In genomic region chr19:37716524-37717175, GRCm38 (mm10) we compare ENCODE assay signal across 31 mouse cellular contexts. TPM values are rescaled to one million over a fixed set of nuclear protein-coding genes. Genes with fewer than 3 reads are reported as not detected.
DNase-seq lines count a peak whose midpoint lies in the region; ATAC-seq and TF ChIP-seq lines count a peak whose summit lies in the region.
"Had no signal": no experiment of that assay in that cellular context is flagged by ENCODE, and none has a peak within 500 bp of the region (broad histone marks: within the 10 kb centered on the region; RNA-seq: fewer than 3 reads in every experiment).

No protein-coding gene starts in this region.

- H3K9ac ChIP-seq in embryonic facial prominence, embryonic 11.5 days (replicated peaks; ENCODE audit: low read length): no peak overlapping the region
- H3K9ac ChIP-seq in limb, embryonic 13.5 days: no peak overlapping the region
- no peak overlapping the region for H3K9ac ChIP-seq in forebrain, embryonic 13.5 days
- H3K9ac ChIP-seq: embryonic facial prominence, embryonic 13.5 days; hindbrain, embryonic 14.5 days had no signal

- peak; percentile 16 for DNase-seq in embryonic facial prominence, embryonic 11.5 days (ENCODE audit: low spot score)
- DNase-seq in embryonic facial prominence, embryonic 10.5 days (ENCODE audit: low spot score): no peak
- no peak for DNase-seq in limb, embryonic 10.5 days (ENCODE audit: low spot score)
- no peak for DNase-seq in left cerebral cortex, adult 18-20 months (ENCODE audit: low spot score in 2 of 2)
- no peak for DNase-seq in retina, postnatal 1 day
- DNase-seq: adrenal gland, adult 2 months; adrenal gland, postnatal 14 days; cerebellum, adult 18-20 months; cerebellum, adult 9-10 months; cerebellum, postnatal 14 days; gastrocnemius, postnatal 10 days; gastrocnemius, postnatal 36 days had no signal

- H3K4me3 ChIP-seq in embryonic facial prominence, embryonic 11.5 days (ENCODE audit: low read depth, low read length): no peak overlapping the region
- no peak overlapping the region for H3K4me3 ChIP-seq in embryonic facial prominence, embryonic 10.5 days
- no peak overlapping the region for H3K4me3 ChIP-seq in limb, embryonic 13.5 days
- no peak overlapping the region for H3K4me3 ChIP-seq in limb, embryonic 10.5 days
- no peak overlapping the region for H3K4me3 ChIP-seq in testis, adult 2 months (ENCODE audit: control insufficient read depth, low read depth, low read length)
- no peak overlapping the region for H3K4me3 ChIP-seq in forebrain, embryonic 13.5 days
- H3K4me3 ChIP-seq: embryonic facial prominence, embryonic 13.5 days; forebrain, embryonic 10.5 days; hindbrain, embryonic 10.5 days had no signal

- no peaks in the 10 kb centered on the region for H3K36me3 ChIP-seq in embryonic facial prominence, embryonic 11.5 days (replicated peaks; ENCODE audit: control insufficient read depth, insufficient read depth, low read depth, low read length)
- no peaks in the 10 kb centered on the region for H3K36me3 ChIP-seq in embryonic facial prominence, embryonic 10.5 days (replicated peaks)
- no peaks in the 10 kb centered on the region for H3K36me3 ChIP-seq in limb, embryonic 13.5 days
- no peaks in the 10 kb centered on the region for H3K36me3 ChIP-seq in limb, embryonic 10.5 days
- H3K36me3 ChIP-seq in testis, adult 2 months (ENCODE audit: control insufficient read depth, insufficient read depth, low read length): no peaks in the 10 kb centered on the region
- no peaks in the 10 kb centered on the region for H3K36me3 ChIP-seq in forebrain, embryonic 13.5 days (ENCODE audit: poor library complexity, severe bottlenecking)
- H3K36me3 ChIP-seq: embryonic facial prominence, embryonic 13.5 days; forebrain, embryonic 10.5 days; hindbrain, embryonic 10.5 days had no signal

- no peak overlapping the region for H3K27ac ChIP-seq in embryonic facial prominence, embryonic 11.5 days (replicated peaks; ENCODE audit: low read depth, low read length)
- H3K27ac ChIP-seq in embryonic facial prominence, embryonic 10.5 days (replicated peaks): no peak overlapping the region
- 0 out of 2 replicates have a peak overlapping the region, but pooled peaks have one; percentile 33 for H3K27ac ChIP-seq in limb, embryonic 13.5 days
- H3K27ac ChIP-seq in limb, embryonic 10.5 days: no peak overlapping the region
- no peak overlapping the region for H3K27ac ChIP-seq in testis, adult 2 months (ENCODE audit: control insufficient read depth, insufficient read depth, low read depth, low read length)
- no peak overlapping the region for H3K27ac ChIP-seq in forebrain, embryonic 13.5 days
- H3K27ac ChIP-seq: embryonic facial prominence, embryonic 13.5 days; forebrain, embryonic 10.5 days; hindbrain, embryonic 10.5 days; hindbrain, embryonic 14.5 days; hindbrain, postnatal 0 days had no signal

- no peaks in the 10 kb centered on the region for H3K4me1 ChIP-seq in embryonic facial prominence, embryonic 11.5 days (ENCODE audit: control insufficient read depth, insufficient read depth, low read length)
- H3K4me1 ChIP-seq in embryonic facial prominence, embryonic 10.5 days: peaks cover 7% of the 10 kb centered on the region; the same call in 1 of the 2 replicates
- H3K4me1 ChIP-seq in limb, embryonic 13.5 days: no peaks in the 10 kb centered on the region
- no peaks in the 10 kb centered on the region for H3K4me1 ChIP-seq in limb, embryonic 10.5 days
- no peaks in the 10 kb centered on the region for H3K4me1 ChIP-seq in testis, adult 2 months (ENCODE audit: control insufficient read depth, insufficient read depth, low read length)
- H3K4me1 ChIP-seq in forebrain, embryonic 13.5 days: no peaks in the 10 kb centered on the region
- H3K4me1 ChIP-seq: forebrain, embryonic 10.5 days had no signal

- H3K9me3 ChIP-seq in embryonic facial prominence, embryonic 11.5 days (replicated peaks; ENCODE audit: control insufficient read depth, low read length): no peaks in the 10 kb centered on the region
- H3K9me3 ChIP-seq in embryonic facial prominence, embryonic 10.5 days: no peaks in the 10 kb centered on the region
- H3K9me3 ChIP-seq in limb, embryonic 13.5 days: no peaks in the 10 kb centered on the region
- H3K9me3 ChIP-seq in limb, embryonic 10.5 days (replicated peaks): no peaks in the 10 kb centered on the region
- H3K9me3 ChIP-seq in forebrain, embryonic 13.5 days (replicated peaks): no peaks in the 10 kb centered on the region
- H3K9me3 ChIP-seq: embryonic facial prominence, embryonic 13.5 days; forebrain, embryonic 10.5 days; hindbrain, embryonic 10.5 days had no signal

- H3K27me3 ChIP-seq in embryonic facial prominence, embryonic 11.5 days (ENCODE audit: control insufficient read depth, insufficient read depth, low read length): no peaks in the 10 kb centered on the region
- H3K27me3 ChIP-seq in embryonic facial prominence, embryonic 10.5 days (replicated peaks; ENCODE audit: low read depth, poor library complexity, severe bottlenecking): no peaks in the 10 kb centered on the region
- no peaks in the 10 kb centered on the region for H3K27me3 ChIP-seq in limb, embryonic 13.5 days
- H3K27me3 ChIP-seq in limb, embryonic 10.5 days (ENCODE audit: low read depth, poor library complexity, severe bottlenecking): no peaks in the 10 kb centered on the region
- H3K27me3 ChIP-seq in testis, adult 2 months (ENCODE audit: control insufficient read depth, insufficient read depth, low read length): no peaks in the 10 kb centered on the region
- no peaks in the 10 kb centered on the region for H3K27me3 ChIP-seq in forebrain, embryonic 13.5 days
- H3K27me3 ChIP-seq: embryonic facial prominence, embryonic 13.5 days had no signal

- peak; percentile 67; the same call in 1 of the 2 replicates for ATAC-seq in embryonic facial prominence, embryonic 11.5 days (replicated peaks; ENCODE audit: insufficient number of reproducible peaks, low FRiP score, low TSS enrichment, low read depth)
- no peak for ATAC-seq in limb, embryonic 13.5 days (ENCODE audit: low FRiP score, low read depth)
- no peak for ATAC-seq in forebrain, embryonic 13.5 days
- ATAC-seq: forebrain, embryonic 14.5 days; hindbrain, postnatal 0 days; intestine, postnatal 0 days had no signal

- no peak overlapping the region for H3K4me2 ChIP-seq in embryonic facial prominence, embryonic 11.5 days (ENCODE audit: low read depth, low read length)
- no peak overlapping the region for H3K4me2 ChIP-seq in limb, embryonic 13.5 days (replicated peaks)
- H3K4me2 ChIP-seq in forebrain, embryonic 13.5 days: no peak overlapping the region
- H3K4me2 ChIP-seq: embryonic facial prominence, embryonic 13.5 days; heart, embryonic 11.5 days; hindbrain, embryonic 14.5 days had no signal

- 81% methylated on average over 12 of the region's 12 CpGs for WGBS in embryonic facial prominence, embryonic 11.5 days
- 81% methylated on average over 12 of the region's 12 CpGs for WGBS in embryonic facial prominence, embryonic 10.5 days
- 69% methylated on average over 12 of the region's 12 CpGs for WGBS in limb, embryonic 13.5 days
- 81% methylated on average over 12 of the region's 12 CpGs for WGBS in limb, embryonic 10.5 days
- WGBS in forebrain, embryonic 13.5 days: 83% methylated on average over 12 of the region's 12 CpGs

- no peak for TF ChIP-seq CTCF in testis, adult 2 months (IDR thresholded peaks at IDR 0.05; ENCODE audit: control insufficient read depth, insufficient read depth, insufficient replicate concordance, low read depth, low read length)

- 0 out of 2 replicates have a peak, but pooled peaks have one; percentile 11 for TF ChIP-seq POLR2A in testis, adult 2 months (IDR thresholded peaks at IDR 0.05; ENCODE audit: control insufficient read depth, low read depth, low read length)

RNA-seq across cellular contexts. Expression of gene Cyp26a1, which starts 19.1 kb away (rescaled TPM):
- polyA plus RNA-seq in embryonic facial prominence, embryonic 11.5 days (2014; fragmentation: Nextera tagmentation; extraction: Ambion mirVana): 16.4 and 20.6 TPM in 2 replicates
- polyA plus RNA-seq in embryonic facial prominence, embryonic 10.5 days (2016; fragmentation: Nextera tagmentation; extraction: Ambion mirVana): 28.2 and 29.0 TPM in 2 replicates
- 7.6 and 8.9 TPM in 2 replicates for polyA plus RNA-seq in limb, embryonic 13.5 days (2015; fragmentation: Nextera tagmentation; extraction: Ambion mirVana)
- 3.6 and 4.2 TPM in 2 replicates for polyA plus RNA-seq in limb, embryonic 10.5 days (2016; fragmentation: Nextera tagmentation; extraction: Ambion mirVana)
- polyA plus RNA-seq in testis, adult 2 months (2012; rRNA removed): 1.8 and 1.9 TPM in 2 replicates
- total RNA-seq in left cerebral cortex, adult 18-20 months (2021): not detected
- 0.15 TPM in 1 of 2 replicates, not detected in the other for polyA plus RNA-seq in forebrain, embryonic 13.5 days (2015; fragmentation: Nextera tagmentation; extraction: Ambion mirVana)
- total RNA-seq: adrenal gland, postnatal 14 days; gastrocnemius, adult 18-20 months; granulocyte monocyte progenitor cell, adult 5-6 weeks; hindbrain, postnatal 0 days had no signal
- polyA plus RNA-seq: adrenal gland, adult 2 months; forebrain, embryonic 14.5 days; hindbrain, postnatal 0 days had no signal

RNA-seq across cellular contexts. Expression of gene Cyp26c1, which starts 31.3 kb away (rescaled TPM):
- polyA plus RNA-seq in embryonic facial prominence, embryonic 11.5 days (2014; fragmentation: Nextera tagmentation; extraction: Ambion mirVana): 2.6 and 3.3 TPM in 2 replicates
- polyA plus RNA-seq in embryonic facial prominence, embryonic 10.5 days (2016; fragmentation: Nextera tagmentation; extraction: Ambion mirVana): 4.3 and 5.9 TPM in 2 replicates
- polyA plus RNA-seq in limb, embryonic 13.5 days (2015; fragmentation: Nextera tagmentation; extraction: Ambion mirVana): 0.14 and 0.24 TPM in 2 replicates
- 0.49 TPM in 1 of 2 replicates, not detected in the other for polyA plus RNA-seq in limb, embryonic 10.5 days (2016; fragmentation: Nextera tagmentation; extraction: Ambion mirVana)
- polyA plus RNA-seq in testis, adult 2 months (2012; rRNA removed): not detected in 2 replicates
- not detected for total RNA-seq in left cerebral cortex, adult 18-20 months (2021)
- not detected in 2 replicates for polyA plus RNA-seq in forebrain, embryonic 13.5 days (2015; fragmentation: Nextera tagmentation; extraction: Ambion mirVana)
- total RNA-seq: adrenal gland, adult 2 months; adrenal gland, postnatal 14 days; adrenal gland, postnatal 4 days; gastrocnemius, adult 18-20 months; gastrocnemius, postnatal 36 days; granulocyte monocyte progenitor cell, adult 5-6 weeks; heart, adult 8-10 months; heart, postnatal 25 days; hindbrain, postnatal 0 days had no signal
- polyA plus RNA-seq: adrenal gland, adult 2 months; forebrain, embryonic 14.5 days; heart, embryonic 11.5 days; heart, embryonic 14.5 days; heart, postnatal 0 days; hindbrain, embryonic 14.5 days; hindbrain, postnatal 0 days; intestine, embryonic 14.5 days; intestine, postnatal 0 days had no signal
